Mouse (Mus musculus): Measurements from ENCODE around the gene Srp9. TPM values are rescaled to one million over a fixed set of nuclear protein-coding genes. Genes with fewer than 3 reads are reported as not detected.

The Srp9 gene
- polyA plus RNA-seq, 1 experiment from 2014 or later: 146 TPM

DNA sequence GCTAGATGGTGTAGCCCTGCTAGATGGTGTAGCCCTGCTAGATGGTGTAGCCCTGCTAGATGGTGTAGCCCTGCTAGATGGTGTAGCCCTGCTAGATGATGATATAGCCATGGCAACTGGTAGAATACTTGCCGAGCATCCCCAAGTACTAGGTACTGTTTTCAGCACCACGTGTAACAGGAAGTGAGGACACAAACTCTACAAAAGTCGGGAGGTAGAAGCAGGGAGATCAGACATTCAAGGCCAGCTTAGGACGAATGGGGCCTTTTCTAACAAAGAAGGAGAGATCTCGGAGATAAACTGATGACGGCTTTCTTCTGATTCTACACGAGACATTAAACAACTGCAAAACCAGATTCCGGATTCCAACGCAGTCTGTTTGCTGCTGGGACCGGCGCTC, 14.4 kb upstream of the Srp9 start:
- WGBS: 90% methylated on average over 11 of the region's 11 CpGs
- H3K9ac ChIP-seq: no peak overlapping the region
- no peaks in the 10 kb centered on the region for H3K9me3 ChIP-seq
- H3K27ac ChIP-seq: no peak overlapping the region
- H3K4me1 ChIP-seq: peaks cover 22% of the 10 kb centered on the region
- no peak overlapping the region for H3K4me2 ChIP-seq (replicated peaks)
- no peak for ATAC-seq (ENCODE audit: low FRiP score, low read depth)
- no peaks in the 10 kb centered on the region for H3K27me3 ChIP-seq (replicated peaks)
- H3K4me3 ChIP-seq: no peak overlapping the region
- H3K36me3 ChIP-seq: no peaks in the 10 kb centered on the region

DNA sequence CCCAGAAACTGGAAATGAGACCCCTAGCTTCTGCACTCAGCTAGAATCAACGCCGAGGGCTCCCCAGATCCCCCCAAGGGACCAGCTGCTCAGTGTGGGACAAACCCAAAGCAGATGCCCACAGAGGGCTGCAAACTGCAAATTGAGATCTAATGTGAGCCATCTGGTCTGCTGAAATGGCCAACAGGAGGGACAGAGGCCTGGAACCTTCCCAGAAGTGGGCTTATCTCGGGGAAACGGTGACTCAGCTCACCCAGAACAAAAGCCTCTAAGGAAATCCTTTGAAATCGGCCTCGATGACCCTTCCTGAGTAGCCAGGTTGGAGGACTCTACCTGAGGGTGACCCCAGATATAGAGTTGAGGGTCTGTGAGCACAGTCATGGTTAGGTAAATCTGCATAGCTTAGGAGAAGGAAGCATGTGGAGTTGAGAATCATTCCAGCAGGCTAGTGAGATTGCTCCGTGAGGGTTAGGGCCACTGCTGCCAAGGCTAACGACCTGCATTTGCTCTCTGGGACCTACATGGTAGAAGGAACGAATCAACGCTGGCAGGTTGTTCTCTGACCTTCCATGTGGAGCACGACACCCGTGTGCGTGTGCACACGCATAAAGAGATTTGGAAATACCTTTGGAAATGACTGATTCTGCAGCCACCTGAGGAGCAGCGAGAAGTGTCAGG, 13.7 kb upstream of the Srp9 start:
- Histone ChIP-seq H3K4me2 (replicated peaks) (no peak overlapping the region), H3K4me1 (peaks cover 20% of the 10 kb centered on the region), H3K9ac (no peak overlapping the region), H3K9me3 (no peaks in the 10 kb centered on the region), H3K36me3 (no peaks in the 10 kb centered on the region), H3K27me3 (replicated peaks) (no peaks in the 10 kb centered on the region), H3K27ac (no peak overlapping the region), H3K4me3 (no peak overlapping the region)
- no peak for ATAC-seq (ENCODE audit: low FRiP score, low read depth)
- 78% methylated on average over 15 of the region's 15 CpGs for WGBS

DNA sequence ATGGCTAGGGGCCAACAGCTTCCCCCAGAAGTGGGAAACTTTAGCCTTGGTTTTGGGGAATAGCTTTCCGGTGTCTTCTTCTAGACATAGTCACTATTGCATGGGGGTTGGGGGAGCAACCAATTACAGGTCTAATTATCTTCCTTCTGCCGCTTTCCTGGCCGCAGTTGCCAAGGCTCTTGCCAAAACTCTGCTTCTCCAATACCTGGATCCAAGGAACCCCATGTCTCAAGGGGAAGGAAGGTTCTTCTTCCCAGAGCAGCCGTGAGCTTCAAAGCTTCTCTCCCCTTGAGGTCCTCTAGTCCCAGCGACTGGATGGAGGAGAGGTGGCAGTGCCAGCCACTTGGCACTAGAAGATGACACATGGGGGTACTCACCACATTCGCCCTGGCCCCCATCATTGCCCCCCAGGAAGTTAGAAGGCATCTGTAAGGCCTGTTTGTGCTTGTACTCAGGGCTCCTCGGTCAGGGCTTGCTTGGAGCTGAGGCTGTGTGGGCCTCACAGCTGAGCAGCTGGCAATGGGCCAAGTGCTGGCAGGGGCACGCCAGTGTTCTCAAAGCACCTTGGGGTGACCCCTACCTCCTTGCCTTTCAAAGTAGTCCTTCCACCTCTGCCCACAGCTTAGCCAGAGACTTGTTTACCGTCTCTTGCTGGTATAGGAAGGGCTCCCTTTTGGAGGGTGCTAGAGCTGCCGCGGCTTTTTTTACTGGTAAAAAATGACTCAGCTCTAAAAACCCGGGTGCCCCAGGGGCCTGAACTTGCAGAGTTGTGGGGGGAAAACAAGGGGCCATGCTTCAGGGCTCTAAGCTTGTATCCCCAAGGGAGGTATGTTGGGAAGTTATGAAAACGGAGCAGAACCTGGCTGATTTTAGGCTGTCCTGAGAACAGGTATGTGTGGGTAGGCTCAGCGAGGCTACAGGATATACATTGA, 12.9 kb upstream of the Srp9 start:
- Histone ChIP-seq H3K27ac (no peak overlapping the region), H3K36me3 (no peaks in the 10 kb centered on the region), H3K27me3 (replicated peaks) (no peaks in the 10 kb centered on the region), H3K4me3 (no peak overlapping the region), H3K9me3 (no peaks in the 10 kb centered on the region), H3K9ac (no peak overlapping the region), H3K4me2 (replicated peaks) (no peak overlapping the region), H3K4me1 (peaks cover 20% of the 10 kb centered on the region)
- WGBS: 81% methylated on average over 14 of the region's 14 CpGs
- no peak for ATAC-seq (ENCODE audit: low FRiP score, low read depth)

DNA sequence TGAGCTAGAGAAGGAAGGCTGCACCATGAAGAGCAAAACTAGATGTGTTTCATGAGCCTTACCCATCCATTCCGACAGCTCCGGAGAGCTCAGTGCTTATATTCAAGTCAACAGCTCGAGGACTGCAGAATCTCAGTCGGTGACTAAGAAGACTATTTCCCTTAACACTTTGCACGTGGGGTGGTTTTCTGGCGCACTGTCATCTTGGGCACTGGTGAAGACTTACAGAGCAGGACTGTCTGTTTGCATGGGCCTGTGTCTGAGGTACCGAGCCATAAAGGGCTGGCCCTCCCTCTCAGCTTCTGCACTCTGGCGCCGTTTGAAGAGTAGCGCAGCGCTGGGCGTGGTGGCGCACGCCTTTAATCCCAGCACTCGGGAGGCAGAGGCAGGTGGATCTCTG, 12.2 kb upstream of the Srp9 start:
- ATAC-seq (ENCODE audit: low FRiP score, low read depth): no peak
- Histone ChIP-seq H3K27ac (no peak overlapping the region), H3K36me3 (no peaks in the 10 kb centered on the region), H3K4me1 (peaks cover 20% of the 10 kb centered on the region), H3K27me3 (replicated peaks) (no peaks in the 10 kb centered on the region), H3K9me3 (no peaks in the 10 kb centered on the region), H3K9ac (no peak overlapping the region), H3K4me3 (no peak overlapping the region), H3K4me2 (replicated peaks) (no peak overlapping the region)
- WGBS: 92% methylated on average over 15 of the region's 15 CpGs

DNA sequence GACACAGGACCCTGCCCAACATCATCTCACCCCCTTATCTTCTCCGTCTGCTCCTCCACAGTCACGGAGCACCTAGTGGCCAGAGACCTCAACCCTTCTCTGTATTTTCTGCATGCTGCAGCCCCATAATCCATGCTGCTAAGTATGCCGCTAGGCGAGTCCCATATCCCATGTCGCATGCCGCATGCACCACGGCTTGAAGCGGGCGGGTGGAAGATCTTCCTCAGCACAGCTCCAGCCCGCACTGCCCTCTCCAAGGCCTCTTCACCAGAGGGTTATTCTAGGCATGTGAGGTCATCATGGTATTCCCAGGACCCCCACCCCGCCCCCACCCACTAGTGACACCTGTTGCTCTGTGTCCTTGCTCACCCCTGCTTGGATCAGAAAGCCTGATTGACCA, 11.4 kb upstream of the Srp9 start:
- H3K9me3 ChIP-seq: no peaks in the 10 kb centered on the region
- WGBS: 87% methylated on average over 11 of the region's 11 CpGs

DNA sequence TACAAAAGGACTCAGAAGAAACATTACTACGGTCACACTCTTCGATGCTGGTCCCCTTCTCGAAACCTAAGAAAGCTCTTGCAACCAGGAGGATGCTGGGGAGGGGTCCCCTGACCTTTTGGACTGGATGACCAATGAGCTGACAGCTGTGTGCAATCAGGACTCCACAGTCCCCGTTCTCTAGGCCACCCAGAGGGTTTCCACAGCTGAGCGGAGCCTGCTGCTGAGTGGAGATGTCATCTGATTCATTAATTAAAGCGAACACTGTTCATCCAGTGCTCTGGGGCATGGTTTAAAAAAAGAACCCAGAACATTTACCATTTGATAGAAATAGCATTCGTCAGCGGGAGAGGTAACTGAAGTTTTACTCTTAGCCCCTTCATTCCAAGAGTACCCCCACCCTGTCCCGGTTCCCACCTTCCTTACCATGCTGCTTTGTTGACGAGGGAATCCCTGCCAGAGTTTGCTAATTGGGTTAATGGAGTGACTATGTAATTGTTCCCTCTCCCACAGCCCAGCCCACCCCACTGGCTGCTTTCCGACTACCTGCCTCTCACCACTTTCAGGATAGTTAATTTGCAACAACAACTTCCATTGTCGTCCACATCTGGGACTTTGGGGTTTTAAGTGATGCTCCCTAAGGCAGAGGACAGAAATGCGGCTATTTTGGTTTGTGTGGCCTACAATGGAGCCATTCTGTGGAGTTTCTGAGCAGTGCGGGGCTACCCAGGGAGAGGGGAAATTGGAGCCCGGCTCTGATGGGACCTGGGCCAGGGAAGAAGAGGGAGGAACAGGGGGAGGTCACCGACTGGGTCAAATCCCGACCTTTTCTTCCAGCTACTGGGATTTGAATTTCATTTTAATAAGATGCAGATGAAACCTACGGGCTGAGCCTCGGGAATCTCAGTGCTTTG, 10.7 kb upstream of the Srp9 start:
- 30% methylated on average over 19 of the region's 19 CpGs for WGBS
- Histone ChIP-seq H3K27me3 (replicated peaks) (no peaks in the 10 kb centered on the region), H3K9me3 (no peaks in the 10 kb centered on the region), H3K4me2 (replicated peaks) (no peak overlapping the region; the same call in 1 of the 2 replicates), H3K27ac (no peak overlapping the region), H3K36me3 (no peaks in the 10 kb centered on the region), H3K9ac (no peak overlapping the region), H3K4me3 (no peak overlapping the region), H3K4me1 (peaks cover 20% of the 10 kb centered on the region)
- ATAC-seq (ENCODE audit: low FRiP score, low read depth): no peak

More for the DNA sequence above, 11.4 kb upstream of the Srp9 start:
- Histone ChIP-seq H3K4me3 (no peak overlapping the region), H3K36me3 (no peaks in the 10 kb centered on the region), H3K4me2 (replicated peaks) (no peak overlapping the region), H3K27ac (no peak overlapping the region), H3K4me1 (peaks cover 20% of the 10 kb centered on the region), H3K27me3 (replicated peaks) (no peaks in the 10 kb centered on the region), H3K9ac (no peak overlapping the region)
- ATAC-seq (ENCODE audit: low FRiP score, low read depth): no peak

DNA sequence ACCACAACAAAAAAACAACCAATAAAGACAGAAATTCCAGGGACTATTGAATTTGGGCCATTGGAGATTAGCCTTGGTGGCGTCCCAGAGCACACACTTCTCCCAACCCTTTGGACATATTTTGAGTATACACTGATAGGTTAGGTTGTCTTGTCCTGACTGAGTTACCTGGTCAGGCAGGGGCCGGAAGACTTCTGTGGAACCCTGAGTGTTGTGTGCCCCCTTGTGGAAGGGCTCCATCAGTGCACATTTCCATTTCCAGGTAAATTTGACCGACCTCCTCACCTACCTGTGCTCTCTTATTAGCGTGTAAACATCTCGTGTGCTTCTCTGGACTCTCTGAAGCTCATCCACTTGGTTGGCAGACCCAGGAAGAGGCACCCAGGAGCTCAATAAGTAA, 9.3 kb upstream of the Srp9 start:
- peaks cover 20% of the 10 kb centered on the region for H3K4me1 ChIP-seq
- no peak overlapping the region for H3K9ac ChIP-seq
- no peaks in the 10 kb centered on the region for H3K27me3 ChIP-seq (replicated peaks)
- no peaks in the 10 kb centered on the region for H3K9me3 ChIP-seq
- no peaks in the 10 kb centered on the region for H3K36me3 ChIP-seq
- no peak for ATAC-seq (ENCODE audit: low FRiP score, low read depth)
- WGBS: 31% methylated on average over 5 of the region's 5 CpGs
- H3K4me2 ChIP-seq (replicated peaks): no peak overlapping the region
- H3K27ac ChIP-seq: no peak overlapping the region
- no peak overlapping the region for H3K4me3 ChIP-seq

DNA sequence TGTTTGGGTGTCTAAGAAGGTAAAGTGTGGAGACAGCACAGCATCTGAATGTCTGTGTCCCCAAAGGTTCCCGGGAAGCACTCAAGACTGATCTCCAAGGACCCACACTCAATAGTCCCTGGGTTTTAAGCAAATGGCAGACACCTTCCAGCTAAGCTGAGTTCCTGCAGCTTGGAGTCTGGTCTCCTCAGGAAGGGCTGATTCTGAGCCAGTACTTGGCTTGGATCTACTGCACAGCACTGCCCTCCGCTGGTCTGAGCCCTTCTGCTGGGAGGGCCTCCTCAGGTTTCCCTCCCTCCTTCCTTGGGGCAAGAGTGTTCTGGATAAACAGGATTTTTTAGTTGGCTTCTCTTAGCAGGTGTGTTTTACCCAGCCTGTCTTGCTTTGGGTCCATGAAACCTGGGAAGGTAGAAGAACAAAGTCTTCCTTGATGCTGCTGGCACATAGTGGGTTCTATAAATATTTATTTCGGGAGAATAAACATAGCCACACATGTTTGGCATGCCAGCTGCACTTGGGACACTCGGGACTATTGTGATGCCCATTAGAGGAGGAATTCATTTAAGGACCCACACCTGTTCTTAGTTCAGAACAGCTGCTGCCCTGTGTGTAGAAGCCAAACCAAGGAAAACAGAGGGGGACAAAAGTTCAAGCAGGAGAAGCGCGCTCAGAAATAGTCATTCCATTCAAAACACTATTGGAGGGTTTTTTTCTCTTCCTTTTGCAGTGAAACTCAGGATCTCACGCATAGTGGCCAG, 8.7 kb upstream of the Srp9 start:
- Histone ChIP-seq H3K4me2 (replicated peaks) (no peak overlapping the region), H3K27me3 (replicated peaks) (no peaks in the 10 kb centered on the region), H3K4me3 (no peak overlapping the region), H3K27ac (no peak overlapping the region), H3K36me3 (no peaks in the 10 kb centered on the region), H3K9ac (no peak overlapping the region), H3K4me1 (peaks cover 20% of the 10 kb centered on the region), H3K9me3 (no peaks in the 10 kb centered on the region)
- no peak for ATAC-seq (ENCODE audit: low FRiP score, low read depth)
- WGBS: 47% methylated on average over 7 of the region's 7 CpGs

DNA sequence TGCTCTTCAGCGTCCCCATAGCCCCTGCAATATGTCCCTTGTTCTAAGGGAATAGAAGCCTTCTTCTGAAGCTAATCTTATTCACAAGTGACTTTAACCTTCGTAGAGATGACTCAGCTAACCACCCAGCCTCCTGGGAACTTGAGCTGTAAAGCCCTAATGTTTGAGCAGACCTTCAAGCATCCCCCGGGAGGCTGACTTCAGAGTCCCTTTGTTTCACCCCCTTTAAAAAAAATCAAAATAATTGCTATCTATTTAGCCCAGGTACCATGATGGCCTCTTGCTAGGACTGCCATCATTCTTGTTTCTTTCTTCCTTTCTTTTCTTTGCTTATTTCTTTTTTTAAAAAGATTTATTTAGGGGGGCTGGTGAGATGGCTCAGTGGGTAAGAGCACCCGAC, 2.1 kb upstream of the Srp9 start:
- no peak overlapping the region for H3K4me3 ChIP-seq
- no peaks in the 10 kb centered on the region for H3K9me3 ChIP-seq
- ATAC-seq (ENCODE audit: low FRiP score, low read depth): no peak
- H3K36me3 ChIP-seq: no peaks in the 10 kb centered on the region
- no peak overlapping the region for H3K4me2 ChIP-seq (replicated peaks)
- no peaks in the 10 kb centered on the region for H3K27me3 ChIP-seq (replicated peaks)
- H3K9ac ChIP-seq: no peak overlapping the region
- no peak overlapping the region for H3K27ac ChIP-seq
- peaks cover 11% of the 10 kb centered on the region; the same call in 1 of the 2 replicates for H3K4me1 ChIP-seq
- 84% methylated on average over 4 of the region's 4 CpGs for WGBS

DNA sequence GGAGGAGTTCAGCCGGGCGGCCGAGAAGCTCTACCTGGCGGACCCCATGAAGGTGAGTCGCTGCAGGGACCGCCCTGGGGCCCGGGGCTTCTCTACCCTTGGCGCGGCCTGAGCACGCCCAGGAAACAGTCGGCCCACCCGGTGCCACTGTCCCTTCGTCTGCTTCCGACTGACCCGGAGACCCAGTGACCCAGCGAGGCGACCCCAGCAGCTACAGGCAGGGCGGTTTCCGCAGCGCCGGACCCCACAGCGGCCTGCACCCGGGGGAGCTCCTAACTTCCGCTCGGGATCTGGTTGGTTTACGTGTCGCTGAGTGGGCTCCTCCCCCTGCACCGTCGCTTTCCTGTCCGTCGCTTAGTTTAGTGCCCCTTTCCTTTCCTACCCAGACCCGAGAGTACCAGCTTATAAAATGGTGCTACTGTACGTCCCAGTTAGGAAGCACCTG, 409 bp downstream of the Srp9 start:
- WGBS: under 1% methylated on average over 33 of the region's 33 CpGs
- H3K27me3 ChIP-seq (replicated peaks): no peaks in the 10 kb centered on the region
- H3K4me1 ChIP-seq: peaks cover 11% of the 10 kb centered on the region; the same call in 1 of the 2 replicates
- no peaks in the 10 kb centered on the region for H3K9me3 ChIP-seq
- peak overlapping the region; percentile 76 for H3K9ac ChIP-seq
- peak overlapping the region; percentile 65 for H3K4me2 ChIP-seq (replicated peaks)
- H3K36me3 ChIP-seq: peaks cover 14% of the 10 kb centered on the region
- H3K27ac ChIP-seq: peak overlapping the region; percentile 16; the same call in 1 of the 2 replicates
- peak; percentile 96 for ATAC-seq (ENCODE audit: low FRiP score, low read depth)
- peak overlapping the region; percentile 75 for H3K4me3 ChIP-seq

DNA sequence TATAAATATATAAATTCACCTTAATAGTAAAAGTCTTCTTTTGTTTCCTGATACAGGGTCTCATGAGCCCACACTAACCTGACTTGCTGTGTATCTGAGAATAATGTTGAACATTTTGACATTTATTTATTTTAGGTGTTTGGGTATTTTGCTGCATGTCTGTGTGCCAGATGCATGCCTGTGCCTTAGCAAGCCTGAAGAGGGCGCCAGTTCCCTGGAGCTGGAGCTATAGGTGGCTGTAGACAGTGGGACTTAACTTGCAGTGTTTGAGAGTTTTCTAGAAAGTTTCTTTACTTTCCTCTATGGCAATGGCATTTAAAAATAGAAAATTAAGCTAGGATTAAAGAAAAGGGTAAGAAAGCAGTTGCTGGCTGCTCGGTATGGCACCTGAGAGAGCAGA, 6.3 kb downstream of the Srp9 start:
- Histone ChIP-seq H3K4me3 (no peak overlapping the region), H3K36me3 (peaks cover 30% of the 10 kb centered on the region), H3K4me1 (peaks cover 5% of the 10 kb centered on the region; the same call in 1 of the 2 replicates), H3K4me2 (replicated peaks) (no peak overlapping the region), H3K9ac (no peak overlapping the region), H3K27ac (no peak overlapping the region), H3K9me3 (no peaks in the 10 kb centered on the region), H3K27me3 (replicated peaks) (no peaks in the 10 kb centered on the region)
- ATAC-seq (ENCODE audit: low FRiP score, low read depth): no peak
- 50% methylated on average over 2 of the region's 2 CpGs for WGBS

Data from neural tube, embryonic 12.5 days (tissue).